ENCODE assay signal across 30 mouse cellular contexts in genomic region chr4:150861161-150861560, GRCm38 (mm10). TPM values are rescaled to one million over a fixed set of nuclear protein-coding genes. Genes with fewer than 3 reads are reported as not detected.
DNase-seq lines count a peak whose midpoint lies in the region; ATAC-seq and TF ChIP-seq lines count a peak whose summit lies in the region.
"Had no signal": no experiment of that assay in that cellular context is flagged by ENCODE, and none has a peak within 500 bp of the region (broad histone marks: within the 10 kb centered on the region; RNA-seq: fewer than 3 reads in every experiment).

No protein-coding gene starts in this region.

- DNase-seq in kidney, adult 2 months: no peak
- DNase-seq in kidney, adult 8-10 months: no peak
- DNase-seq in liver, adult 2 months (ENCODE audit: extremely low read depth, low read depth, low spot score): peak; percentile 68
- no peak for DNase-seq in liver
- no peak for DNase-seq in urinary bladder, adult 2 months (ENCODE audit: low spot score)
- no peak for DNase-seq in left cerebral cortex, adult 18-20 months (ENCODE audit: low spot score in 2 of 2)
- DNase-seq: adrenal gland, adult 2 months; adrenal gland, postnatal 36 days; B cell, adult 2 months; cerebellum, adult 18-20 months; cerebellum, postnatal 10 days; forebrain, postnatal 0 days; gastrocnemius, postnatal 25 days; heart, postnatal 14 days; kidney, postnatal 36 days; layer of hippocampus, postnatal 36 days; liver, embryonic 13.5 days; lung, adult 2 months; lung, postnatal 14 days; right cerebral cortex, adult 18-20 months; spleen, adult 18-20 months had no signal

- no peak for ATAC-seq in neural tube, embryonic 15.5 days (ENCODE audit: low FRiP score)
- ATAC-seq: forebrain, postnatal 0 days; hindbrain, embryonic 16.5 days had no signal

- no peak for TF ChIP-seq POLR2A in kidney, adult 2 months (IDR thresholded peaks at IDR 0.05; ENCODE audit: low read depth, low read length)
- TF ChIP-seq POLR2A in liver, adult 2 months (IDR thresholded peaks at IDR 0.05; ENCODE audit: extremely low read depth, insufficient read depth, low read length): no peak
- no peak for TF ChIP-seq POLR2A in myocyte (IDR thresholded peaks at IDR 0.05; ENCODE audit: insufficient read length, low read depth)

- H3K9ac ChIP-seq in liver, adult 2 months (ENCODE audit: low read depth, low read length): peak overlapping the region; percentile 63
- no peak overlapping the region for H3K9ac ChIP-seq in neural tube, embryonic 15.5 days (replicated peaks)
- H3K9ac ChIP-seq: forebrain, embryonic 12.5 days; forebrain, postnatal 0 days; limb, embryonic 12.5 days; liver, embryonic 13.5 days; midbrain, embryonic 12.5 days had no signal

- no peaks in the 10 kb centered on the region for H3K27me3 ChIP-seq in kidney, adult 2 months (replicated peaks; ENCODE audit: control insufficient read depth, insufficient read depth, low read length)
- no peaks in the 10 kb centered on the region for H3K27me3 ChIP-seq in liver, adult 2 months (ENCODE audit: control insufficient read depth, insufficient read depth, low read length)
- no peaks in the 10 kb centered on the region for H3K27me3 ChIP-seq in myocyte (ENCODE audit: control insufficient read depth, insufficient read depth, insufficient read length)
- H3K27me3 ChIP-seq in neural tube, embryonic 15.5 days (replicated peaks): no peaks in the 10 kb centered on the region
- H3K27me3 ChIP-seq: forebrain, embryonic 12.5 days; limb, embryonic 12.5 days; midbrain, embryonic 12.5 days had no signal

- H3K4me1 ChIP-seq in kidney, adult 2 months (ENCODE audit: control insufficient read depth, insufficient read depth, low read length): peaks cover 17% of the 10 kb centered on the region
- peaks cover 8% of the 10 kb centered on the region for H3K4me1 ChIP-seq in liver, adult 2 months (ENCODE audit: control insufficient read depth, insufficient read depth, low read length)
- peaks cover 27% of the 10 kb centered on the region for H3K4me1 ChIP-seq in neural tube, embryonic 15.5 days

- H3K9me3 ChIP-seq in neural tube, embryonic 15.5 days (replicated peaks): no peaks in the 10 kb centered on the region
- H3K9me3 ChIP-seq: forebrain, embryonic 12.5 days; hindbrain, embryonic 10.5 days; limb, embryonic 12.5 days; liver, embryonic 13.5 days; midbrain, embryonic 12.5 days had no signal

- WGBS in kidney, adult 2 months: 52% methylated on average over 2 of the region's 2 CpGs
- WGBS in liver, adult 2 months: 20% methylated on average over 2 of the region's 2 CpGs
- 68% methylated on average over 2 of the region's 2 CpGs for WGBS in neural tube, embryonic 15.5 days

- 0 out of 2 replicates have a peak, but pooled peaks cover 2% of the 10 kb centered on the region for H3K79me2 ChIP-seq in liver, adult 2 months (ENCODE audit: control insufficient read depth, insufficient read depth, low read length)
- peaks cover 88% of the 10 kb centered on the region for H3K79me2 ChIP-seq in myocyte (ENCODE audit: control insufficient read depth, insufficient read depth)

- H3K36me3 ChIP-seq in kidney, adult 2 months (ENCODE audit: control insufficient read depth, insufficient read depth, low read length): peaks cover 29% of the 10 kb centered on the region
- peaks cover 90% of the 10 kb centered on the region for H3K36me3 ChIP-seq in liver, adult 2 months (ENCODE audit: control insufficient read depth, insufficient read depth, low read length)
- H3K36me3 ChIP-seq in myocyte (ENCODE audit: control insufficient read depth, insufficient read depth): peaks cover 13% of the 10 kb centered on the region
- H3K36me3 ChIP-seq in neural tube, embryonic 15.5 days: peaks cover 8% of the 10 kb centered on the region

- H3ac ChIP-seq in myocyte (ENCODE audit: control insufficient read depth, insufficient read length): no peak overlapping the region

- H3K4me3 ChIP-seq in kidney, adult 2 months (ENCODE audit: insufficient read depth, low read depth, low read length): 0 out of 2 replicates have a peak overlapping the region, but pooled peaks have one; percentile 18
- H3K4me3 ChIP-seq in liver, adult 2 months (ENCODE audit: insufficient read depth, low read depth, low read length): peak overlapping the region; percentile 36
- no peak overlapping the region for H3K4me3 ChIP-seq in myocyte
- no peak overlapping the region for H3K4me3 ChIP-seq in neural tube, embryonic 15.5 days (replicated peaks)
- H3K4me3 ChIP-seq: forebrain, embryonic 12.5 days; hindbrain, embryonic 10.5 days; limb, embryonic 12.5 days; liver, embryonic 13.5 days; midbrain, embryonic 12.5 days had no signal

- H3K4me2 ChIP-seq in myocyte (ENCODE audit: low read depth): peak overlapping the region; percentile 69
- H3K4me2 ChIP-seq in neural tube, embryonic 15.5 days: peak overlapping the region; percentile 35
- H3K4me2 ChIP-seq: forebrain, embryonic 12.5 days; limb, embryonic 12.5 days; liver, embryonic 13.5 days; midbrain, embryonic 12.5 days had no signal

- no peak for TF ChIP-seq CTCF in kidney, adult 2 months (conservative IDR thresholded peaks at IDR 0.05; ENCODE audit: insufficient read depth, insufficient read length, low read depth, low read length)
- TF ChIP-seq CTCF in liver, adult 2 months (IDR thresholded peaks at IDR 0.05; ENCODE audit: low read depth, low read length): no peak

- peak overlapping the region; percentile 8; the same call in 1 of the 2 replicates for H3K27ac ChIP-seq in kidney, adult 2 months (ENCODE audit: insufficient read depth, low read depth, low read length)
- peak overlapping the region; percentile 47; the same call in 1 of the 2 replicates for H3K27ac ChIP-seq in liver, adult 2 months (replicated peaks; ENCODE audit: insufficient read depth, low read depth, low read length)
- no peak overlapping the region for H3K27ac ChIP-seq in neural tube, embryonic 15.5 days (replicated peaks)
- H3K27ac ChIP-seq: forebrain, embryonic 12.5 days; hindbrain, embryonic 10.5 days; limb, embryonic 12.5 days; liver, embryonic 13.5 days; midbrain, embryonic 12.5 days had no signal

TF ChIP-seq in myocyte, 11 proteins besides CTCF, POLR2A, EP300 and RAD21:
- no peak for TF ChIP-seq TCF12 (IDR thresholded peaks at IDR 0.05; ENCODE audit: insufficient read depth, poor library complexity, severe bottlenecking)
- TF ChIP-seq MYOG (IDR thresholded peaks at IDR 0.05; ENCODE audit: control insufficient read depth in 1 of 3, insufficient read depth in 1 of 3, insufficient read length in 2 of 3, low read depth in 2 of 3): no peak
- TF ChIP-seq TCF3 (IDR thresholded peaks at IDR 0.05; ENCODE audit: insufficient read length, low read depth): no peak
- TF ChIP-seq E2F4 (IDR thresholded peaks at IDR 0.05; ENCODE audit: insufficient read depth): no peak
- no peak for TF ChIP-seq CEBPB (IDR thresholded peaks at IDR 0.05; ENCODE audit: insufficient read depth, poor library complexity, severe bottlenecking)
- TF ChIP-seq MAX (IDR thresholded peaks at IDR 0.05; ENCODE audit: low read depth): no peak
- TF ChIP-seq REST (IDR thresholded peaks at IDR 0.05; ENCODE audit: insufficient read depth, insufficient read length): no peak
- TF ChIP-seq POLR2AphosphoS2 (IDR thresholded peaks at IDR 0.05; ENCODE audit: insufficient read length, low read depth): no peak
- TF ChIP-seq USF1 (IDR thresholded peaks at IDR 0.05; ENCODE audit: low read depth): no peak
- TF ChIP-seq MYOD1 (IDR thresholded peaks at IDR 0.05; ENCODE audit: control insufficient read depth in 1 of 3, insufficient read length in 2 of 3, low read depth in 2 of 3): no peak
- no peak for TF ChIP-seq SRF (IDR thresholded peaks at IDR 0.05; ENCODE audit: control insufficient read depth, insufficient read length, low read depth)

RNA-seq across cellular contexts. Expression of gene Errfi1, which starts 7.4 kb away (rescaled TPM):
- 230 TPM in 2 replicates for polyA plus RNA-seq in kidney, adult 2 months (2012; rRNA removed)
- 589 and 661 TPM in 2 replicates for total RNA-seq in liver, adult 2 months (2014; rRNA removed)
- 259 and 295 TPM in 2 replicates for polyA plus RNA-seq in liver, adult 2 months (2012; rRNA removed)
- polyA plus RNA-seq in myocyte (2012; fragmentation: generic; extraction: Trizol): 18.9 TPM
- 51.8 and 57.4 TPM in 2 replicates for polyA plus RNA-seq in neural tube, embryonic 15.5 days (2015; fragmentation: Nextera tagmentation; extraction: Ambion mirVana)
- 29.8 and 36.1 TPM in 2 replicates for polyA plus RNA-seq in urinary bladder, adult 2 months (2012; rRNA removed)
- 10 to 100 TPM; 29.7 to 32.6 TPM for total RNA-seq in left cerebral cortex, adult 18-20 months (2021)

RNA-seq across cellular contexts. Expression of gene Park7, which starts 53.1 kb away (rescaled TPM):
- polyA plus RNA-seq in kidney, adult 2 months (2012; rRNA removed): 314 and 444 TPM in 2 replicates
- 281 and 324 TPM in 2 replicates for total RNA-seq in liver, adult 2 months (2014; rRNA removed)
- 148 and 191 TPM in 2 replicates for polyA plus RNA-seq in liver, adult 2 months (2012; rRNA removed)
- 312 TPM for polyA plus RNA-seq in myocyte (2012; fragmentation: generic; extraction: Trizol)
- 384 and 410 TPM in 2 replicates for polyA plus RNA-seq in neural tube, embryonic 15.5 days (2015; fragmentation: Nextera tagmentation; extraction: Ambion mirVana)
- 308 and 318 TPM in 2 replicates for polyA plus RNA-seq in urinary bladder, adult 2 months (2012; rRNA removed)
- 100 to 1,000 TPM; 215 to 216 TPM for total RNA-seq in left cerebral cortex, adult 18-20 months (2021)

RNA-seq across cellular contexts. Expression of gene Tnfrsf9, which starts 53.2 kb away (rescaled TPM):
- 0.14 and 0.86 TPM in 2 replicates for polyA plus RNA-seq in kidney, adult 2 months (2012; rRNA removed)
- 0.07 and 0.09 TPM in 2 replicates for total RNA-seq in liver, adult 2 months (2014; rRNA removed)
- 0.05 and 0.15 TPM in 2 replicates for polyA plus RNA-seq in liver, adult 2 months (2012; rRNA removed)
- 0.31 TPM for polyA plus RNA-seq in myocyte (2012; fragmentation: generic; extraction: Trizol)
- 0.44 and 2.8 TPM in 2 replicates for polyA plus RNA-seq in neural tube, embryonic 15.5 days (2015; fragmentation: Nextera tagmentation; extraction: Ambion mirVana)
- 0.69 and 1.3 TPM in 2 replicates for polyA plus RNA-seq in urinary bladder, adult 2 months (2012; rRNA removed)
- total RNA-seq in left cerebral cortex, adult 18-20 months (2021): under 1 TPM; 0.35 to 0.94 TPM
- total RNA-seq: common myeloid progenitor, adult 5-6 weeks; midbrain, postnatal 0 days had no signal
- polyA plus RNA-seq: adrenal gland, adult 2 months had no signal

Comparison
In these comparisons a context has a peak if more than half of its experiments do, and no peak if none do; other contexts are left out.
1. H3K4me3 ChIP-seq: peak in kidney, adult 2 months (single experiment) and liver, adult 2 months (single experiment); none in myocyte (single experiment) and neural tube, embryonic 15.5 days (single experiment).